Comparison of ENCODE assay signal across 9 mouse cellular contexts in the genomic region with DNA sequence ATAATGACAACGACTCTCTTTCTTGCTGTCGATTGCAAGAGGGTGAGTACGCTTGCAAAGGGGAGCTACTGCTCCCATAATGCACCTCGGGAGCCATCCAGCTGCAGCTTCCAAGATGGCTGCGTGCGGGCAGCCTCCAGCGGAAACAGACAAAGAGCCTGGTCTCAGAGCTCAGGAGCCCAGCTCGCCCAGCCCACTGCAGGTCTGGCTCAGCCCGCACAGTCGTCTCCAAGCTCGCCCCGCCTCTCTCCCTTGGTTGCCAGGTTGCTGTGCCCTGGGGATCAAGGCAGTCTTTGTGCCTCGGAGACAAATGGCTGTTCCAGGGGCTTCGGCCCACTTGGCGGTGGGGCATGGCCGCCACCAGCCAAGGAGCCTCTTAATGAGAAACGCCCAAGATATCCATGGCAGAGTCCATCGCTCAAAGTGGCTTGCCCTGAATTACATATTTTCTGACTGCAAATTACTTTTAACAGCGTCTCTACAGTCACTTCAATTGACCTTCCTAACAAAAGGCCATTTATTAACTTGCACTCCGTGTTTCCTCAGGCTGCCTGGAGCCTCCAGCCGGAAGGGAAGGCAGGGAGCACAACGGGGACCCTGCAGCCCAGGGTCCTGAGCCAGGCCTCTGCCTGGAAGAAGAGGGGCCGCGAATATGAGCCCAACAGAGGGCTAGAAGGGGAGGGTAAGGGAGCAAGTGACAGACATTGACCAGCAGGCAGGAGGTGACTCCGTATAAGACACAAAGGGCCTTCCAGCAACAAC. TPM values are rescaled to one million over a fixed set of nuclear protein-coding genes. Genes with fewer than 3 reads are reported as not detected.
A peak's percentile ranks its signal among the peaks of the same experiment; 100 is the strongest.
DNase-seq lines count a peak whose midpoint lies in the region; ATAC-seq and TF ChIP-seq lines count a peak whose summit lies in the region.
"Had no signal": no experiment of that assay in that cellular context is flagged by ENCODE, and none has a peak within 500 bp of the region (broad histone marks: within the 10 kb centered on the region; RNA-seq: fewer than 3 reads in every experiment).

No protein-coding gene starts in this region.

- H3K4me1 ChIP-seq in ES-E14 (ENCODE audit: control insufficient read depth in 2 of 2, insufficient read depth in 2 of 2, low read length in 2 of 2, poor library complexity in 1 of 2), result peaks cover 0 to 16% of the 10 kb centered on the region in 2 experiments; a peak in 3 of 4 replicates
- peaks cover 43% of the 10 kb centered on the region for H3K4me1 ChIP-seq in lung, postnatal 0 days (ENCODE audit: insufficient read depth, low read depth, low read length)

- no peaks in the 10 kb centered on the region; the same call in 1 of the 2 replicates for H3K36me3 ChIP-seq in ES-E14 (ENCODE audit: control insufficient read depth, insufficient read depth, low read length, poor library complexity, severe bottlenecking)
- no peaks in the 10 kb centered on the region for H3K36me3 ChIP-seq in lung, postnatal 0 days (ENCODE audit: insufficient read depth, low read length)

- in situ Hi-C loops in ES-E14 (cut with MboI; ENCODE audit: low sequenced_read_pairs in 2 of 2, unreplicated experiment in 2 of 2), result no loop called here

- TF ChIP-seq CTCF in lung, postnatal 0 days (IDR thresholded peaks at IDR 0.05), result no peak

- H3K27ac ChIP-seq in ES-E14 (ENCODE audit: insufficient read depth, low read depth, low read length, poor library complexity, severe bottlenecking), result 0 out of 2 replicates have a peak overlapping the region, but pooled peaks have one; percentile 23
- H3K27ac ChIP-seq in lung, postnatal 0 days (ENCODE audit: low read length), result peak overlapping the region; percentile 59
- H3K27ac ChIP-seq: macrophage had no signal

- no peaks in the 10 kb centered on the region for H3K27me3 ChIP-seq in lung, postnatal 0 days (replicated peaks; ENCODE audit: insufficient read depth, low read length)

- no peak for TF ChIP-seq EP300 in lung, postnatal 0 days (IDR thresholded peaks at IDR 0.05)

- 24% methylated on average over 25 of the region's 25 CpGs for WGBS in lung, postnatal 0 days

- H3K4me2 ChIP-seq in lung, postnatal 0 days (replicated peaks; ENCODE audit: low read depth, low read length), result 0 out of 2 replicates have a peak overlapping the region, but pooled peaks have one; percentile 5

- H3K9ac ChIP-seq in ES-E14 (ENCODE audit: insufficient read depth, low read depth, low read length, poor library complexity, severe bottlenecking), result peak overlapping the region; percentile 70
- no peak overlapping the region for H3K9ac ChIP-seq in lung, postnatal 0 days (replicated peaks; ENCODE audit: low read depth)

- peak overlapping the region; percentile 53 to 64 for H3K4me3 ChIP-seq in ES-E14 (ENCODE audit: insufficient read depth in 1 of 2, low read depth in 1 of 2, low read length in 2 of 2, poor library complexity in 1 of 2, severe bottlenecking in 1 of 2)
- no peak overlapping the region for H3K4me3 ChIP-seq in lung, postnatal 0 days (ENCODE audit: low read depth, low read length)

- DNase-seq in ES-E14 (ENCODE audit: low read depth, low spot score), result peak; percentile 50
- peak; percentile 41 for DNase-seq in cerebellum, adult 8-10 months
- DNase-seq in forelimb bud, embryonic 11.5 days (ENCODE audit: low read depth, low spot score), result peak; percentile 82
- DNase-seq in heart, postnatal 4 days, result peak; percentile 45
- peak; percentile 87 for DNase-seq in layer of hippocampus, adult 8-10 months (ENCODE audit: low spot score in 2 of 2)
- DNase-seq in lung, postnatal 0 days (ENCODE audit: low spot score), result peak; percentile 36
- peak; percentile 47 to 75 for DNase-seq in right cerebral cortex, adult 2 months (ENCODE audit: low spot score in 2 of 2)

- H3K9me3 ChIP-seq in ES-E14 (ENCODE audit: control insufficient read depth, insufficient read depth, low read depth, low read length), result no peaks in the 10 kb centered on the region
- H3K9me3 ChIP-seq in lung, postnatal 0 days (ENCODE audit: low read length), result no peaks in the 10 kb centered on the region

- ATAC-seq in lung, postnatal 0 days, result no peak
- ATAC-seq in erythroid progenitor cell, adult 5-6 weeks (replicated peaks; ENCODE audit: low FRiP score, poor library complexity, severe bottlenecking), result no peak

TF ChIP-seq in ES-E14, 5 proteins besides CTCF, POLR2A, EP300 and RAD21:
- TF ChIP-seq CHD2 (IDR thresholded peaks at IDR 0.05; ENCODE audit: low read depth, low read length), result no peak
- TF ChIP-seq MAFK (IDR thresholded peaks at IDR 0.05; ENCODE audit: insufficient read depth, low read depth, low read length), result no peak
- TF ChIP-seq ZNF384 (IDR thresholded peaks at IDR 0.05; ENCODE audit: low read depth, low read length), result no peak
- no peak for TF ChIP-seq ZC3H11A (IDR thresholded peaks at IDR 0.05; ENCODE audit: borderline replicate concordance, low read depth, low read length)
- no peak for TF ChIP-seq HCFC1 (IDR thresholded peaks at IDR 0.05; ENCODE audit: borderline replicate concordance, insufficient read depth, low read length)

RNA-seq across cellular contexts. Expression of a gene that starts 11.0 kb away (rescaled TPM):
- 5.0 and 8.0 TPM in 2 replicates for total RNA-seq in ES-E14 (2012; rRNA removed)
- total RNA-seq in heart, postnatal 4 days (2021), result 10 to 100 TPM; 28.1 to 29.3 TPM
- 10 to 100 TPM; 82.6 to 92.2 (median 84.5) TPM for total RNA-seq in layer of hippocampus, adult 8-10 months (2022)
- polyA plus RNA-seq in lung, postnatal 0 days (2015; fragmentation: Nextera tagmentation; extraction: Ambion mirVana), result 21.3 and 24.5 TPM in 2 replicates
- 53.0 and 81.7 TPM in 2 replicates for total RNA-seq in erythroid progenitor cell, adult 5-6 weeks (2015; ENCODE audit: low replicate concordance)
- 37.1 and 56.7 TPM in 2 replicates for total RNA-seq in erythroid progenitor cell, adult 5-6 weeks (2017; ENCODE audit: low replicate concordance)

Comparison
In these comparisons a context has a peak if more than half of its experiments do, and no peak if none do; other contexts are left out.
1. DNase-seq: peak in every context shown above with its lines; median percentile 87 in layer of hippocampus, adult 8-10 months; 82 in forelimb bud, embryonic 11.5 days; 61 in right cerebral cortex, adult 2 months; 50 in ES-E14; 45 in heart, postnatal 4 days; 41 in cerebellum, adult 8-10 months; 36 in lung, postnatal 0 days.